Mouse (Mus musculus): Measurements from ENCODE around the gene Plekha7. TPM values are rescaled to one million over a fixed set of nuclear protein-coding genes. Genes with fewer than 3 reads are reported as not detected.

Plekha7 gene
- polyA plus RNA-seq, 1 experiment: 13.5 TPM

- no peaks in the 10 kb centered on the region for H3K4me1 ChIP-seq (ENCODE audit: control insufficient read depth, insufficient read depth, low read length)
- no peak overlapping the region for H3K27ac ChIP-seq (ENCODE audit: insufficient read depth, low read length)
- WGBS: 7% methylated on average over 15 of the region's 15 CpGs
- TF ChIP-seq CTCF (IDR thresholded peaks at IDR 0.05; ENCODE audit: borderline replicate concordance, insufficient read depth, low read depth, low read length) (no peak), POLR2A (IDR thresholded peaks at IDR 0.05; ENCODE audit: borderline replicate concordance, insufficient read depth, low read length) (no peak)
- no peak for DNase-seq
- H3K4me3 ChIP-seq (replicated peaks; ENCODE audit: insufficient read depth, low read depth, low read length): no peak overlapping the region
- no peaks in the 10 kb centered on the region for H3K27me3 ChIP-seq (ENCODE audit: control insufficient read depth, insufficient read depth, low read length)
Observed at GRCm38 (mm10) chr7:116246696-116247376, 61.3 kb downstream of the Plekha7 start.

DNA sequence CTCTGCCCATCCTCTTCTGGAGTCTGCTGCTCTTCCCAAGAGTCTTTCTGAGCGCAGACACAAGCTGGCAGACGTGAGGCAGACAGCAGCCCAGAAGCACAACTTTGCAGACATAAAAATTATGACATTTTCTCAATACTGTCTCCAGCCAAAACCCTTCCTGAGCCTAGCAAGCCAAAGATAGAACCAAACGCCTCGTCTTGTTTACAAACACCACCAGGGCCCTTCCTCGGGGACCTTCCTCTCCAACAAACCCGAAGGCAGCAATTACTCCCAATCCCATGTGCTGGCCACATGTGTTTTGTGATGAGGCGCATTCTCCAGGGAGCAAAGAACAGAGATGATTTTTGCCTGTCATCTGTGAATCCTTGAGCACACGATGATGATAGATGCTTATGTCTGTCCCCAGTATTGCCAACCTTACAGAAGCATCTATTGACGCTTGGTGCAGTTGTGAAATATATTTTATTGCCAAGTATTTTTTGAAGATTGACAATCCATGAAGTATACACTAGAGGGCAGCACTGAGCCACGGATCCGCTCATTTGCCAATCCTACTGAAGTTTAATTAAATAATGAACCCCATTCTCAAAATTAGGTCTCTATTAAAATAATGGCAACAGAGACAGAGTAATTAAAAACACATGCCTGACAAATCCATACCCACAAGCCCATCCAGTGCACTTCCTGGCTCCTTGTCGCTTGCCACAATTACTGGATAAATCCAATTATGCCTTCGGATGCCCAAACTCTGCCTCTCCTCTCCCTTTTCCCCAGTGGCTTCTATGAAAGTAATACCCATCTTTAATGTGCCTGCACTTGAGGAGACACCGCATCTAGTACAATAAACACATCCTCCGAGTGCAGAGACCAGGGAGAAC lies 62.1 kb downstream of the Plekha7 start:
- TF ChIP-seq CTCF (IDR thresholded peaks at IDR 0.05; ENCODE audit: borderline replicate concordance, insufficient read depth, low read depth, low read length): peak; percentile 37; the same call in 1 of the 2 replicates
- TF ChIP-seq POLR2A (IDR thresholded peaks at IDR 0.05; ENCODE audit: borderline replicate concordance, insufficient read depth, low read length): no peak
- H3K27me3 ChIP-seq (ENCODE audit: control insufficient read depth, insufficient read depth, low read length): no peaks in the 10 kb centered on the region
- WGBS: 14% methylated on average over 15 of the region's 15 CpGs
- no peaks in the 10 kb centered on the region for H3K4me1 ChIP-seq (ENCODE audit: control insufficient read depth, insufficient read depth, low read length)
- peak in 1 of 2 experiments; percentile 21 for DNase-seq
- H3K27ac ChIP-seq (ENCODE audit: insufficient read depth, low read length): no peak overlapping the region
- no peak overlapping the region for H3K4me3 ChIP-seq (replicated peaks; ENCODE audit: insufficient read depth, low read depth, low read length)

DNA sequence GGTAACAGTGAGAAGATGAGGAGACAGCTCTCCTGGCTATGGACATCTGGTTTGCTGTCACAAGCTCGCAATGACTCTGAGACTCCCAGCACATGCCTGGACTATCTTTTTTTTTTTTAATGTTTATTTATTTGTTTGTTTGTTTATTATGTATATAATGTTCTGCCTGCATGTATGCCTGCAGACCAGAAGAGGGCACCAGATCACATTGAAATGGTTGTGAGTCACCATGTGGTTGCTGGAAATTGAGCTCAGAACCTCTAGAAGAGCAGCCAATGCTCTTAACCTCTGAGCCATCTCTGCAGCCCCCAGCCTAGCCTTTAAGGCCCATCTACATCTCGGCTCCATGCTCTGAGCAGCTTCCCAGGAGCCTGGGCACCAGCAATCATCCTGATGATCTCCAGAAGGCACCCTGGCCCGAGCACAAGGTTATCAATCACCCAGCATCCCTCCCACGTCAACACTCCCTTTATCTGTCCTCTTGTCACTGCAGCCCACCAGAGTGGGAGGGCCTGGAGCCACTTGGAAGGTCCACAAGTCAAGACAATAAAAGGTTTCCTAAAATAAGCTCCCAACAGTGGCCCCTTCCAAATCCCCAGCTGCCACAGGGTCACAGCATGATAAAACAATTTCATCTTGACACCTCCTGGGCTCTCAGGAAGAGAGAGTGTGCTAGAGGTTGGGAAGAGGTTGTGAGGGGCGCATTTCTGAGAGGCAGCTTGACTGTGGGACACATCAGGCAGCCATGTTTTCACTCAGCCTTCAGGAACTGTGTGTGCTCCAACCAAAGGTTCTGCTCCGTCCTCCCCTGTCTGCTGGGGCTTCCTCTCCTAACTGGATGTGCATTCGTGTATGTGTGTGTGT lies 63.6 kb downstream of the Plekha7 start:
- Histone ChIP-seq H3K27me3 (ENCODE audit: control insufficient read depth, insufficient read depth, low read length) (no peaks in the 10 kb centered on the region), H3K4me3 (replicated peaks; ENCODE audit: insufficient read depth, low read depth, low read length) (no peak overlapping the region), H3K27ac (ENCODE audit: insufficient read depth, low read length) (no peak overlapping the region), H3K4me1 (ENCODE audit: control insufficient read depth, insufficient read depth, low read length) (no peaks in the 10 kb centered on the region)
- TF ChIP-seq CTCF (IDR thresholded peaks at IDR 0.05; ENCODE audit: borderline replicate concordance, insufficient read depth, low read depth, low read length): no peak; the same call in 1 of the 2 replicates
- TF ChIP-seq POLR2A (IDR thresholded peaks at IDR 0.05; ENCODE audit: borderline replicate concordance, insufficient read depth, low read length): no peak
- WGBS: 64% methylated on average over 7 of the region's 7 CpGs
- no peak for DNase-seq

DNA sequence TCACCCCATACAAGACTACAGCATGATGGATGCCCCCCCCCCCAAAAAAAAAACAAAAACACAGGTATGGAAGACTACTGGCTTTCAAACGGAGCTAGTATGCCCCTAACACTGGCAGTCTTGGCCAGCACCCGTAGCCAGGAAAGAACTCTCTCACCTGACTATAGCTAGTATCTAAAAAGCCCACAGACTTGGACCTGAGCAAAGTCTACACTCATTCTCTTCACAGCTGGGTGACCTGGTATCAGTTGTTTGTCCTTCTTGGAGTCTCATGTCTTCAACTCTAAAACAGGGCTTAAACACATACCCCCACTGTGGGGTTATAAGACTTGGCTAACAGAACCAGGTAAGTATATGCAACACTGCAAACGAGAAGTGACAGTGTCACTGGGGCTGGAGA lies 65.4 kb downstream of the Plekha7 start:
- no peak overlapping the region for H3K27ac ChIP-seq (ENCODE audit: insufficient read depth, low read length)
- WGBS: 85% methylated on average over 3 of the region's 3 CpGs
- no peak overlapping the region for H3K4me3 ChIP-seq (replicated peaks; ENCODE audit: insufficient read depth, low read depth, low read length)
- TF ChIP-seq CTCF (IDR thresholded peaks at IDR 0.05; ENCODE audit: borderline replicate concordance, insufficient read depth, low read depth, low read length) (no peak), POLR2A (IDR thresholded peaks at IDR 0.05; ENCODE audit: borderline replicate concordance, insufficient read depth, low read length) (no peak)
- no peaks in the 10 kb centered on the region for H3K27me3 ChIP-seq (ENCODE audit: control insufficient read depth, insufficient read depth, low read length)
- no peaks in the 10 kb centered on the region for H3K4me1 ChIP-seq (ENCODE audit: control insufficient read depth, insufficient read depth, low read length)
- DNase-seq: no peak

DNA sequence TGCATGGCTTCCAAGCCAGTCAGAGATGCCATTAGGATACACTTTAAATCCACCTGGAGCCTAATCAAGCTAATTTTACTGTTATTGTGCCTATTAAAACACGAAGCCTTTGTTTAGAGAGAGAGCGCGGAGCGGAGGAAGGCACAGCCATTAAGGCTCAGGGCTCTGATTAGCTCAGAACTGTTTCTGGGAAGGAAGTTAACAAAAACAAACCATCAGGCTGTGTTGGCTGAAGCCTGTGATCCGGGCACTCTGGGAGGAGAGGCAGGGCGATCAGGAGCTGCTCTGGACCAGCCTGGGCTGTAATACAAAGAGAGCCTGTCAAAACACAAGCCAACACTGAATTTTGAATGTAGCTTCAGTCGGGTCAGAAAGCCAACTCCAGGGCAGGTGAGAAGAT lies 66.6 kb downstream of the Plekha7 start:
- no peak overlapping the region for H3K27ac ChIP-seq (ENCODE audit: insufficient read depth, low read length)
- DNase-seq: no peak
- no peak overlapping the region for H3K4me3 ChIP-seq (replicated peaks; ENCODE audit: insufficient read depth, low read depth, low read length)
- TF ChIP-seq CTCF (IDR thresholded peaks at IDR 0.05; ENCODE audit: borderline replicate concordance, insufficient read depth, low read depth, low read length) (no peak), POLR2A (IDR thresholded peaks at IDR 0.05; ENCODE audit: borderline replicate concordance, insufficient read depth, low read length) (no peak)
- no peaks in the 10 kb centered on the region for H3K27me3 ChIP-seq (ENCODE audit: control insufficient read depth, insufficient read depth, low read length)
- H3K4me1 ChIP-seq (ENCODE audit: control insufficient read depth, insufficient read depth, low read length): no peaks in the 10 kb centered on the region
- 67% methylated on average over 7 of the region's 7 CpGs for WGBS

DNA sequence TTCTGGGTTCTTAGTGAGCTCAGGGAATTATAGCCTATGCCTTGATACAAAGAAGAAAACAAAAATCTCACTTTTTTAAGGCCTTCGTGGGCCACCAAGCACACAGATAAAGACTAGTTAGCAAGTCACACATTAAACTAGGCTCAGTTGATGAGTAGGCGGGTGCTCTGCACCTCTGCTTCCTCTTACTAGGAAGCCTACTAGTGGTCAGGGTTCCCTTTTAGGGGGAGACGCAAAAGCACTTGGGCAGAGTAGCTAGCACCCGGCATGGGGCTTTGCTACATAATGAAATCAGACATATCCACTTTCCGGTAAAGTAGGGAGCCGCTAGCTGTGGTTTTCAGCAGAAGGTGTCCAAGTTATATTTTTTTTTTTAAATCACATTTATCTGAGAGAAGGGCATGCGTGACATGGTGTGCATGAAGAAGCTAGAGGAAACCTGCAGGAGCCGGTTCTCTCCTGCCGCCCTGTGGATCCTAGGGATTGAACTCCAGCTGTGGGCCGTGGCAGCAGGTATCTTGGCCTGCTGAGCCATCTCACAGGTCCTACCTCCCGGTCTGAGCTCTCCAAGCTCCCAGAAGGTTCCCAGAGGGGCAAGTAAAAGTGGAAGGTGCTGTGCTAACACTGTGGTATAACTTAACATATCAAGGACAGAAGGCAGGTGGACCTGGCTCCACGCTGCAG lies 67.2 kb downstream of the Plekha7 start:
- 75% methylated on average over 12 of the region's 12 CpGs for WGBS
- DNase-seq: no peak
- Histone ChIP-seq H3K27me3 (ENCODE audit: control insufficient read depth, insufficient read depth, low read length) (no peaks in the 10 kb centered on the region), H3K4me1 (ENCODE audit: control insufficient read depth, insufficient read depth, low read length) (no peaks in the 10 kb centered on the region), H3K27ac (ENCODE audit: insufficient read depth, low read length) (no peak overlapping the region), H3K4me3 (replicated peaks; ENCODE audit: insufficient read depth, low read depth, low read length) (no peak overlapping the region)
- TF ChIP-seq CTCF (IDR thresholded peaks at IDR 0.05; ENCODE audit: borderline replicate concordance, insufficient read depth, low read depth, low read length) (no peak), POLR2A (IDR thresholded peaks at IDR 0.05; ENCODE audit: borderline replicate concordance, insufficient read depth, low read length) (no peak)

DNA sequence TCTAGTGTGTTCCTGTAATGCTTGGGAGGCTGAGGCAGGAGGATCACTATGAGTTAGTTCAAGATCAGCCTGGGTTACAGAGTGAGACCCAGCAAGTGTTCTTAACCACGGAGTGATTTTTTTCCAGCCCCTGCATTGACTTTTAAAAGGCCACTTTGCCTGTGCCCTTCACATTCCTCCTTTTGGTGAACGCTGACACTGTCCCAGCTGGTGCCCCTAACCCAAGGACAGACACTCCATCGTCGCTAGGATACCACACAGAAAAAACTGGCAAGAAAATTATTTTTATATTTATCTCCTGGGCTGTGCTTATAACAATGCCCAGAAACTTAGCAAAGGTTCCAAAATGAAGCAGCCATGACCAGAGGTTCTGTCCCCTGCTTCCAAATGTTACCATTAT lies 67.8 kb downstream of the Plekha7 start:
- DNase-seq: no peak
- Histone ChIP-seq H3K27me3 (ENCODE audit: control insufficient read depth, insufficient read depth, low read length) (no peaks in the 10 kb centered on the region), H3K4me1 (ENCODE audit: control insufficient read depth, insufficient read depth, low read length) (no peaks in the 10 kb centered on the region), H3K4me3 (replicated peaks; ENCODE audit: insufficient read depth, low read depth, low read length) (no peak overlapping the region), H3K27ac (ENCODE audit: insufficient read depth, low read length) (no peak overlapping the region)
- TF ChIP-seq CTCF (IDR thresholded peaks at IDR 0.05; ENCODE audit: borderline replicate concordance, insufficient read depth, low read depth, low read length) (no peak), POLR2A (IDR thresholded peaks at IDR 0.05; ENCODE audit: borderline replicate concordance, insufficient read depth, low read length) (no peak)
- 48% methylated on average over 4 of the region's 4 CpGs for WGBS
